Mouse (Mus musculus) heart, embryonic 11.5 days (tissue): ENCODE results near the gene Gse1. TPM values are rescaled to one million over a fixed set of nuclear protein-coding genes. Genes with fewer than 3 reads are reported as not detected.
A peak's percentile ranks its signal among the peaks of the same experiment; 100 is the strongest.

Source experiments
- ATAC-seq: fragments of 200-750 bp; cut with Nextera tagmentation; replicated peaks from 2 replicates; pipeline ENCODE4 v1.8.0; 2017; ENCODE audit warnings: moderate library complexity; ENCODE audit not compliant: insufficient number of reproducible peaks, low FRiP score, low TSS enrichment
- H3K27ac ChIP-seq: fragments of 300-500 bp; sonication (generic); 2 replicates; pipeline ENCODE4 v1.5.1; 2014; ENCODE audit warnings: mild to moderate bottlenecking, low read depth, low read length
- H3K27me3 ChIP-seq: fragments of 300-500 bp; sonication (generic); 2 replicates; pipeline ENCODE4 v1.6.1; 2014; ENCODE audit warnings: mild to moderate bottlenecking, low read length, mixed read lengths; ENCODE audit not compliant: control insufficient read depth, insufficient read depth
- H3K36me3 ChIP-seq: fragments of 300-500 bp; sonication (generic); 2 replicates; pipeline ENCODE4 v1.6.1; 2014; ENCODE audit warnings: mild to moderate bottlenecking, low read length, moderate library complexity, mixed read lengths; ENCODE audit not compliant: control insufficient read depth, insufficient read depth
- H3K4me1 ChIP-seq: fragments of 300-500 bp; sonication (generic); 2 replicates; pipeline ENCODE4 v1.6.1; 2014; ENCODE audit warnings: low read length; ENCODE audit not compliant: control insufficient read depth, insufficient read depth
- H3K4me2 ChIP-seq: fragments of 300-500 bp; sonication (generic); 2 replicates; pipeline ENCODE4 v1.6.1; 2014; ENCODE audit warnings: mild to moderate bottlenecking, moderate library complexity
- H3K4me3 ChIP-seq: fragments of 300-500 bp; sonication (generic); 2 replicates; pipeline ENCODE4 v1.5.1; 2014; ENCODE audit warnings: low read depth, low read length
- H3K9ac ChIP-seq: fragments of 300-500 bp; sonication (generic); 2 replicates; pipeline ENCODE4 v1.6.1; 2014; ENCODE audit warnings: mild to moderate bottlenecking, low read depth, low read length, moderate library complexity
- H3K9me3 ChIP-seq: fragments of 300-500 bp; sonication (generic); replicated peaks from 2 replicates; pipeline ENCODE4 v1.6.1; 2016; ENCODE audit warnings: low read length; ENCODE audit not compliant: control insufficient read depth
- WGBS: fragments of 180-500 bp; shearing (Covaris S2); extraction: QIAGEN DNeasy Blood & Tissue Kit; methylation state at CpG from one replicate; pipeline ENCODE4 v1.1.7; 2014; ENCODE audit not compliant: insufficient replicate concordance; 5-methylcytosine and 5-hydroxymethylcytosine counted together
- polyA plus RNA-seq: library from polyadenylated mRNA; unstranded; fragments of >200 nt; fragmentation: Nextera tagmentation; extraction: Ambion mirVana; gene quantifications from 2 replicates; pipeline ENCODE4 v1.2.1, GENCODE M21; 2014

The Gse1 gene
- polyA plus RNA-seq, 1 experiment from 2014 or later: 12.8 TPM

GRCm38 (mm10) chr8:120491166-120491793 is 263.0 kb downstream of the Gse1 start:
- Histone ChIP-seq H3K4me2 (peak overlapping the region; percentile 95), H3K27me3 (0 out of 2 replicates have a peak, but pooled peaks cover 2% of the 10 kb centered on the region), H3K4me1 (peaks cover 68% of the 10 kb centered on the region), H3K36me3 (no peaks in the 10 kb centered on the region), H3K9me3 (no peaks in the 10 kb centered on the region), H3K27ac (no peak overlapping the region), H3K9ac (peak overlapping the region; percentile 94), H3K4me3 (peak overlapping the region; percentile 87)
- WGBS: 61% methylated on average over 5 of the region's 5 CpGs
- ATAC-seq: no peak

- H3K4me1 ChIP-seq: peaks cover 72% of the 10 kb centered on the region
- H3K4me2 ChIP-seq: peak overlapping the region; percentile 47
- no peaks in the 10 kb centered on the region for H3K9me3 ChIP-seq
- H3K27me3 ChIP-seq: no peaks in the 10 kb centered on the region
- H3K4me3 ChIP-seq: 0 out of 2 replicates have a peak overlapping the region, but pooled peaks have one; percentile 8
- ATAC-seq: no peak
- no peak overlapping the region for H3K27ac ChIP-seq
- no peak overlapping the region for H3K9ac ChIP-seq
- WGBS: 38% methylated on average over 14 of the region's 14 CpGs
- no peaks in the 10 kb centered on the region for H3K36me3 ChIP-seq
Measured at GRCm38 (mm10) chr8:120492193-120492880, 264.1 kb downstream of the Gse1 start.

- H3K4me2 ChIP-seq: peak overlapping the region; percentile 47
- H3K27me3 ChIP-seq: no peaks in the 10 kb centered on the region
- H3K4me3 ChIP-seq: 0 out of 2 replicates have a peak overlapping the region, but pooled peaks have one; percentile 8
- H3K9me3 ChIP-seq: no peaks in the 10 kb centered on the region
- 22% methylated on average over 4 of the region's 4 CpGs for WGBS
- ATAC-seq: no peak
- H3K27ac ChIP-seq: 0 out of 2 replicates have a peak overlapping the region, but pooled peaks have one; percentile 24
- no peaks in the 10 kb centered on the region for H3K36me3 ChIP-seq
- no peak overlapping the region for H3K9ac ChIP-seq
- peaks cover 77% of the 10 kb centered on the region for H3K4me1 ChIP-seq
Measured at GRCm38 (mm10) chr8:120492881-120493220, 264.6 kb downstream of the Gse1 start.

- Histone ChIP-seq H3K4me2 (peak overlapping the region; percentile 43), H3K9ac (0 out of 2 replicates have a peak overlapping the region, but pooled peaks have one; percentile 43), H3K27me3 (no peaks in the 10 kb centered on the region), H3K9me3 (no peaks in the 10 kb centered on the region), H3K27ac (peak overlapping the region; percentile 82), H3K36me3 (no peaks in the 10 kb centered on the region), H3K4me1 (peaks cover 86% of the 10 kb centered on the region), H3K4me3 (no peak overlapping the region)
- ATAC-seq: no peak
- 51% methylated on average over 16 of the region's 16 CpGs for WGBS
Measured at GRCm38 (mm10) chr8:120493508-120494464, 265.5 kb downstream of the Gse1 start.

GRCm38 (mm10) chr8:120494903-120495302 is 266.6 kb downstream of the Gse1 start:
- Histone ChIP-seq H3K27ac (peak overlapping the region; percentile 82), H3K4me3 (0 out of 2 replicates have a peak overlapping the region, but pooled peaks have one; percentile 9), H3K27me3 (no peaks in the 10 kb centered on the region), H3K36me3 (no peaks in the 10 kb centered on the region), H3K4me1 (peaks cover 92% of the 10 kb centered on the region), H3K9ac (peak overlapping the region; percentile 50; the same call in 1 of the 2 replicates), H3K9me3 (no peaks in the 10 kb centered on the region), H3K4me2 (peak overlapping the region; percentile 43)
- no peak; the same call in 1 of the 2 replicates for ATAC-seq
- 40% methylated on average over 15 of the region's 15 CpGs for WGBS

- ATAC-seq: no peak
- H3K27ac ChIP-seq: peak overlapping the region; percentile 35; the same call in 1 of the 2 replicates
- WGBS: 65% methylated on average over 5 of the region's 5 CpGs
- no peak overlapping the region for H3K9ac ChIP-seq
- no peak overlapping the region; the same call in 1 of the 2 replicates for H3K4me2 ChIP-seq
- no peaks in the 10 kb centered on the region for H3K27me3 ChIP-seq
- H3K4me3 ChIP-seq: no peak overlapping the region
- peaks cover 92% of the 10 kb centered on the region for H3K4me1 ChIP-seq
- H3K9me3 ChIP-seq: no peaks in the 10 kb centered on the region
- H3K36me3 ChIP-seq: no peaks in the 10 kb centered on the region
Measured at GRCm38 (mm10) chr8:120495461-120495860, 267.2 kb downstream of the Gse1 start.

GRCm38 (mm10) chr8:120496478-120496877 is 268.2 kb downstream of the Gse1 start:
- no peak overlapping the region for H3K4me3 ChIP-seq
- WGBS: 94% methylated on average over 15 of the region's 15 CpGs
- peaks cover 85% of the 10 kb centered on the region for H3K4me1 ChIP-seq
- H3K36me3 ChIP-seq: no peaks in the 10 kb centered on the region
- no peak overlapping the region for H3K27ac ChIP-seq
- no peak overlapping the region; the same call in 1 of the 2 replicates for H3K4me2 ChIP-seq
- no peaks in the 10 kb centered on the region for H3K27me3 ChIP-seq
- ATAC-seq: no peak
- no peak overlapping the region for H3K9ac ChIP-seq
- no peaks in the 10 kb centered on the region for H3K9me3 ChIP-seq

GRCm38 (mm10) chr8:120497503-120497946 is 269.3 kb downstream of the Gse1 start:
- Histone ChIP-seq H3K4me1 (peaks cover 78% of the 10 kb centered on the region), H3K4me2 (peak overlapping the region; percentile 83), H3K27me3 (no peaks in the 10 kb centered on the region), H3K9me3 (no peaks in the 10 kb centered on the region), H3K27ac (peak overlapping the region; percentile 98), H3K36me3 (no peaks in the 10 kb centered on the region), H3K4me3 (peak overlapping the region; percentile 48; the same call in 1 of the 2 replicates), H3K9ac (peak overlapping the region; percentile 50; the same call in 1 of the 2 replicates)
- ATAC-seq: no peak
- WGBS: 21% methylated on average over 11 of the region's 11 CpGs
